Mouse (Mus musculus) hindbrain, embryonic 15.5 days (tissue): ENCODE data around the gene Cast. TPM values are rescaled to one million over a fixed set of nuclear protein-coding genes. Genes with fewer than 3 reads are reported as not detected.

ENCODE experiments used
- polyA plus RNA-seq: library from polyadenylated mRNA; unstranded; fragments of >200 nt; fragmentation: Nextera tagmentation; extraction: Ambion mirVana; gene quantifications from 2 replicates; pipeline ENCODE4 v1.2.1, GENCODE M21; 2015

Gene Cast
- polyA plus RNA-seq, 1 experiment from 2014 or later, result 8.7 TPM

Other genes with a start within 250 kb of the Cast start
- 4.1 and 6.2 TPM in 2 replicates for gene Erap1, start 169.2 kb downstream of the Cast start, polyA plus RNA-seq